Mouse (Mus musculus): Measurements from ENCODE around the gene Irgc1.

DNA sequence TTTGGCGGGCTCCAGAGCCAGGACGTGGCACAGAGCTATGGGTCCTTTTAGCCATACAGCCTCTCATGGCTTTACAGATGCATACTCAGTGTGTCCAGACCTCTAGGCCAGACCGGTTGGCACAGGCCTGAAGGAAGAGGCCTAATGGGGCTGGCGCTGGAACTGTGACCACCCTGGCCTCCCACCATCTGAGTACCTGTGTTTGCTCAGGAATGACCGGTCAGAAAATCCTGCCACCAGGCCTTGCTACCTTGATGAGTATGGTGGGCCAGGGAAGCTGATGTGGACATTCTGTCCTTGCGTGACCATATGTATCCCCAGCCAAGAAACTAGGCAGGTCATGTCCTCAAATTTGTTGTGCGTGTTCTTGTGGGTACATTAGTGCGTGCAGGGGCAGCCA lies 24.9 kb downstream of the Irgc1 start:
- TF ChIP-seq CTCF (IDR thresholded peaks at IDR 0.05 in 2 of 3, conservative IDR thresholded peaks at IDR 0.05 in 1 of 3; ENCODE audit: control insufficient read depth in 1 of 3, insufficient read depth in 1 of 3, low read depth in 2 of 3, low read length in 3 of 3, poor library complexity in 1 of 3, severe bottlenecking in 1 of 3), result no peak
- TF ChIP-seq GABPA (IDR thresholded peaks at IDR 0.05; ENCODE audit: low read depth, low read length), result no peak
- no peak for TF ChIP-seq ZNF384 (IDR thresholded peaks at IDR 0.05; ENCODE audit: low read depth, low read length)
- no peak for TF ChIP-seq TBP (IDR thresholded peaks at IDR 0.05; ENCODE audit: low read depth, low read length)

All from MEL (cell line).